Comparison of ENCODE assay signal across 12 mouse cellular contexts in genomic region chr13:113811910-113812592, GRCm38 (mm10). TPM values are rescaled to one million over a fixed set of nuclear protein-coding genes. Genes with fewer than 3 reads are reported as not detected.
DNase-seq lines count a peak whose midpoint lies in the region; ATAC-seq and TF ChIP-seq lines count a peak whose summit lies in the region.
"Had no signal": no experiment of that assay in that cellular context is flagged by ENCODE, and none has a peak within 500 bp of the region (broad histone marks: within the 10 kb centered on the region; RNA-seq: fewer than 3 reads in every experiment).

No protein-coding gene starts in this region.

- 0 out of 2 replicates have a peak, but pooled peaks have one; percentile 35 for ATAC-seq in kidney, postnatal 0 days (replicated peaks; ENCODE audit: low FRiP score, low read depth)
- no peak for ATAC-seq in intestine, embryonic 16.5 days
- ATAC-seq in hindbrain, embryonic 16.5 days = no peak

- no peaks in the 10 kb centered on the region for H3K27me3 ChIP-seq in kidney, postnatal 0 days (ENCODE audit: insufficient read depth, low read length)
- H3K27me3 ChIP-seq in intestine, embryonic 16.5 days (replicated peaks; ENCODE audit: control insufficient read depth, insufficient read depth, low read length) = no peaks in the 10 kb centered on the region
- no peaks in the 10 kb centered on the region for H3K27me3 ChIP-seq in hindbrain, embryonic 16.5 days (replicated peaks; ENCODE audit: control insufficient read depth, insufficient read depth, low read length)
- H3K27me3 ChIP-seq: limb, embryonic 13.5 days; midbrain, embryonic 12.5 days had no signal

- TF ChIP-seq CTCF in kidney, postnatal 0 days (IDR thresholded peaks at IDR 0.05; ENCODE audit: low read depth) = no peak

- H3K4me3 ChIP-seq in kidney, postnatal 0 days (replicated peaks; ENCODE audit: low read depth, low read length) = no peak overlapping the region
- no peak overlapping the region for H3K4me3 ChIP-seq in intestine, embryonic 16.5 days (ENCODE audit: low read length)
- no peak overlapping the region for H3K4me3 ChIP-seq in hindbrain, embryonic 16.5 days (ENCODE audit: low read length)
- H3K4me3 ChIP-seq: limb, embryonic 13.5 days; midbrain, embryonic 12.5 days had no signal

- WGBS in kidney, postnatal 0 days = 35% methylated on average over 9 of the region's 9 CpGs
- 54% methylated on average over 9 of the region's 9 CpGs for WGBS in intestine, embryonic 16.5 days
- 63% methylated on average over 9 of the region's 9 CpGs for WGBS in hindbrain, embryonic 16.5 days

- peaks cover 28% of the 10 kb centered on the region for H3K4me1 ChIP-seq in kidney, postnatal 0 days (replicated peaks; ENCODE audit: insufficient read depth, low read length)
- peaks cover 16% of the 10 kb centered on the region for H3K4me1 ChIP-seq in intestine, embryonic 16.5 days (ENCODE audit: control insufficient read depth, insufficient read depth, low read length)
- peaks cover 4% of the 10 kb centered on the region for H3K4me1 ChIP-seq in hindbrain, embryonic 16.5 days (ENCODE audit: control insufficient read depth, insufficient read depth, low read depth, low read length)

- peak; percentile 94 for DNase-seq in kidney, postnatal 0 days (ENCODE audit: low spot score)
- DNase-seq in kidney, postnatal 25 days = no peak
- DNase-seq in adrenal gland, postnatal 10 days = peak; percentile 51
- DNase-seq in embryo, embryonic 10 days (ENCODE audit: low spot score) = peak; percentile 71
- DNase-seq in kidney, postnatal 4 days = peak; percentile 27 to 40
- no peak for DNase-seq in c-Kit-positive CD71-positive TER-119-positive erythroid progenitor cells, embryonic 14.5 days (ENCODE audit: low spot score)
- DNase-seq: cerebellum, adult 9-10 months; gastrocnemius, postnatal 10 days had no signal

- no peaks in the 10 kb centered on the region for H3K36me3 ChIP-seq in kidney, postnatal 0 days (ENCODE audit: insufficient read depth, low read length)
- no peaks in the 10 kb centered on the region for H3K36me3 ChIP-seq in intestine, embryonic 16.5 days (ENCODE audit: control insufficient read depth, insufficient read depth, low read length)
- H3K36me3 ChIP-seq in hindbrain, embryonic 16.5 days (ENCODE audit: control insufficient read depth, insufficient read depth, low read length) = no peaks in the 10 kb centered on the region
- H3K36me3 ChIP-seq: midbrain, embryonic 12.5 days had no signal

- no peaks in the 10 kb centered on the region for H3K9me3 ChIP-seq in kidney, postnatal 0 days (replicated peaks; ENCODE audit: low read length)
- H3K9me3 ChIP-seq in intestine, embryonic 16.5 days (ENCODE audit: control insufficient read depth, low read length) = no peaks in the 10 kb centered on the region
- no peaks in the 10 kb centered on the region for H3K9me3 ChIP-seq in hindbrain, embryonic 16.5 days (ENCODE audit: control insufficient read depth, low read length)
- H3K9me3 ChIP-seq: limb, embryonic 13.5 days; midbrain, embryonic 12.5 days had no signal

- no peak overlapping the region for H3K4me2 ChIP-seq in kidney, postnatal 0 days (ENCODE audit: low read length)
- H3K4me2 ChIP-seq in intestine, embryonic 16.5 days (ENCODE audit: low read depth, low read length) = no peak overlapping the region
- H3K4me2 ChIP-seq in hindbrain, embryonic 16.5 days (ENCODE audit: low read length) = no peak overlapping the region
- H3K4me2 ChIP-seq: limb, embryonic 13.5 days; midbrain, embryonic 12.5 days had no signal

- no peak overlapping the region for H3K9ac ChIP-seq in kidney, postnatal 0 days (ENCODE audit: low read depth, low read length)
- H3K9ac ChIP-seq in intestine, embryonic 16.5 days (ENCODE audit: low read depth, low read length) = no peak overlapping the region
- no peak overlapping the region for H3K9ac ChIP-seq in hindbrain, embryonic 16.5 days (ENCODE audit: low read depth, low read length)
- H3K9ac ChIP-seq: limb, embryonic 13.5 days; midbrain, embryonic 12.5 days had no signal

- H3K27ac ChIP-seq in kidney, postnatal 0 days = peak overlapping the region; percentile 79
- no peak overlapping the region for H3K27ac ChIP-seq in intestine, embryonic 16.5 days (ENCODE audit: low read length)
- H3K27ac ChIP-seq in hindbrain, embryonic 16.5 days (ENCODE audit: low read depth, low read length) = no peak overlapping the region
- H3K27ac ChIP-seq: limb, embryonic 13.5 days; midbrain, embryonic 12.5 days had no signal

RNA-seq across cellular contexts. Expression of gene Arl15, which starts 17.7 kb away (rescaled TPM):
- polyA plus RNA-seq in kidney, postnatal 0 days (2015; fragmentation: Nextera tagmentation; extraction: Ambion mirVana) = 10.8 and 12.6 TPM in 2 replicates
- total RNA-seq in adrenal gland, postnatal 10 days (2021) = 10 to 100 TPM; 24.1 to 25.5 TPM
- polyA plus RNA-seq in intestine, embryonic 16.5 days (2015; fragmentation: Nextera tagmentation; extraction: Ambion mirVana) = 8.2 and 10.6 TPM in 2 replicates
- polyA plus RNA-seq in hindbrain, embryonic 16.5 days (2015; fragmentation: Nextera tagmentation; extraction: Ambion mirVana) = 18.3 and 21.5 TPM in 2 replicates

Comparison
In these comparisons a context has a peak if more than half of its experiments do, and no peak if none do; other contexts are left out.
1. DNase-seq: peak in kidney, postnatal 0 days (single experiment), adrenal gland, postnatal 10 days (single experiment), embryo, embryonic 10 days (single experiment) and kidney, postnatal 4 days (2 of 2); none in kidney, postnatal 25 days (0 of 2) and c-Kit-positive CD71-positive TER-119-positive erythroid progenitor cells, embryonic 14.5 days (single experiment).